Mouse (Mus musculus) liver, postnatal 0 days (tissue): ENCODE measurements around the gene Hlcs.

Experiments used
- CTCF ChIP-seq: sonication (generic); IDR thresholded peaks from 2 replicates; pipeline ENCODE4 v1.5.1; 2016; ENCODE audit warnings: antibody characterized with exemption, low read depth
- EP300 ChIP-seq: IDR thresholded peaks from 2 replicates; pipeline ENCODE4 v1.6.1; 2016; ENCODE audit warnings: antibody characterized with exemption, low read depth, mild to moderate bottlenecking

- TF ChIP-seq CTCF: no peak
- no peak for TF ChIP-seq EP300
These were observed 123.1 kb downstream of the Hlcs start for GRCm38 (mm10) chr16:94190256-94190655.
